Mouse (Mus musculus) kidney, embryonic 15.5 days (tissue): ENCODE data around the gene Clspn. TPM values are rescaled to one million over a fixed set of nuclear protein-coding genes. Genes with fewer than 3 reads are reported as not detected.
"Not testable (repeated sequence)": the region's sequence is repeated elsewhere in the genome, so short reads cannot be mapped to it uniquely, and the experiment has no call there.

ENCODE experiments used
- ATAC-seq: fragments of 200-750 bp; cut with Nextera tagmentation; replicated peaks from 2 replicates; pipeline ENCODE4 v1.8.0; 2017; ENCODE audit warnings: moderate TSS enrichment; ENCODE audit not compliant: low FRiP score
- H3K27ac ChIP-seq: fragments of 300-500 bp; sonication (generic); 2 replicates; pipeline ENCODE4 v1.5.1; 2015; ENCODE audit warnings: mild to moderate bottlenecking, inconsistent platforms
- H3K27me3 ChIP-seq: fragments of 300-500 bp; sonication (generic); 2 replicates; pipeline ENCODE4 v1.6.1; 2015; ENCODE audit warnings: inconsistent platforms
- H3K36me3 ChIP-seq: fragments of 300-500 bp; sonication (generic); 2 replicates; pipeline ENCODE4 v1.6.1; 2015; ENCODE audit warnings: inconsistent platforms
- H3K4me1 ChIP-seq: fragments of 300-500 bp; sonication (generic); 2 replicates; pipeline ENCODE4 v1.6.1; 2015; ENCODE audit warnings: inconsistent platforms
- H3K4me2 ChIP-seq: fragments of 300-500 bp; sonication (generic); 2 replicates; pipeline ENCODE4 v1.6.1; 2015; ENCODE audit warnings: moderate library complexity, mild to moderate bottlenecking, inconsistent platforms
- H3K4me3 ChIP-seq: fragments of 300-500 bp; sonication (generic); replicated peaks from 2 replicates; pipeline ENCODE4 v1.5.1; 2015; ENCODE audit warnings: mild to moderate bottlenecking, inconsistent platforms
- H3K9ac ChIP-seq: fragments of 300-500 bp; sonication (generic); 2 replicates; pipeline ENCODE4 v1.6.1; 2015; ENCODE audit warnings: mild to moderate bottlenecking, inconsistent platforms
- H3K9me3 ChIP-seq: fragments of 300-500 bp; sonication (generic); replicated peaks from 2 replicates; pipeline ENCODE4 v1.6.1; 2016; ENCODE audit warnings: inconsistent platforms
- WGBS: fragments of 180-500 bp; shearing (Covaris S2); methylation state at CpG from one replicate; pipeline ENCODE4 v1.1.7; 2015; ENCODE audit warnings: mixed read lengths; 5-methylcytosine and 5-hydroxymethylcytosine counted together
- polyA plus RNA-seq: library from polyadenylated mRNA; unstranded; fragments of >200 nt; fragmentation: Nextera tagmentation; extraction: Ambion mirVana; gene quantifications from 2 replicates; pipeline ENCODE4 v1.2.1, GENCODE M21; 2015

The Clspn gene
- polyA plus RNA-seq, 1 experiment from 2014 or later: 39.2 TPM

GRCm38 (mm10) chr4:126535631-126536030, 21.1 kb upstream of the Clspn start:
- H3K36me3 ChIP-seq, H3K4me2 ChIP-seq, H3K9me3 ChIP-seq, H3K9ac ChIP-seq, H3K27me3 ChIP-seq, H3K27ac ChIP-seq, ATAC-seq, H3K4me3 ChIP-seq: not testable (repeated sequence)
- WGBS: 93% methylated on average over 7 of the region's 7 CpGs
- H3K4me1 ChIP-seq: peaks cover 11% of the 10 kb centered on the region

- H3K27me3 ChIP-seq: peaks cover 3% of the 10 kb centered on the region; the same call in 1 of the 2 replicates
- no peak overlapping the region for H3K4me3 ChIP-seq
- no peaks in the 10 kb centered on the region for H3K36me3 ChIP-seq
- no peak overlapping the region for H3K4me2 ChIP-seq
- 65% methylated on average over 5 of the region's 5 CpGs for WGBS
- ATAC-seq: no peak
- H3K9ac ChIP-seq: no peak overlapping the region
- peaks cover 11% of the 10 kb centered on the region for H3K4me1 ChIP-seq
- no peak overlapping the region for H3K27ac ChIP-seq
- H3K9me3 ChIP-seq: no peaks in the 10 kb centered on the region
Measured at GRCm38 (mm10) chr4:126536865-126537264, 19.9 kb upstream of the Clspn start.

- Histone ChIP-seq H3K9ac (no peak overlapping the region), H3K4me1 (no peaks in the 10 kb centered on the region), H3K4me2 (no peak overlapping the region), H3K27ac (no peak overlapping the region), H3K27me3 (no peaks in the 10 kb centered on the region), H3K4me3 (no peak overlapping the region), H3K9me3 (no peaks in the 10 kb centered on the region), H3K36me3 (no peaks in the 10 kb centered on the region)
- no peak for ATAC-seq
- WGBS: 84% methylated on average over 3 of the region's 3 CpGs
Measured at GRCm38 (mm10) chr4:126540487-126541071, 16.2 kb upstream of the Clspn start.

GRCm38 (mm10) chr4:126542838-126543237, 13.9 kb upstream of the Clspn start:
- ATAC-seq: no peak
- 60% methylated on average over 7 of the region's 7 CpGs for WGBS
- Histone ChIP-seq H3K36me3 (no peaks in the 10 kb centered on the region), H3K27ac (no peak overlapping the region), H3K4me3 (no peak overlapping the region), H3K4me2 (no peak overlapping the region), H3K27me3 (no peaks in the 10 kb centered on the region), H3K9ac (no peak overlapping the region), H3K9me3 (no peaks in the 10 kb centered on the region), H3K4me1 (no peaks in the 10 kb centered on the region)

GRCm38 (mm10) chr4:126545016-126545415, 11.7 kb upstream of the Clspn start:
- Histone ChIP-seq H3K9me3 (no peaks in the 10 kb centered on the region), H3K4me1 (no peaks in the 10 kb centered on the region), H3K4me3 (no peak overlapping the region), H3K36me3 (no peaks in the 10 kb centered on the region), H3K9ac (no peak overlapping the region), H3K27ac (no peak overlapping the region), H3K27me3 (no peaks in the 10 kb centered on the region), H3K4me2 (no peak overlapping the region)
- no peak for ATAC-seq
- WGBS: 78% methylated on average over 1 of the region's 1 CpGs

GRCm38 (mm10) chr4:126545703-126546102, 11.0 kb upstream of the Clspn start:
- Histone ChIP-seq H3K27ac (no peak overlapping the region), H3K4me2 (no peak overlapping the region), H3K9ac (no peak overlapping the region), H3K9me3 (no peaks in the 10 kb centered on the region), H3K27me3 (no peaks in the 10 kb centered on the region), H3K4me3 (no peak overlapping the region), H3K36me3 (no peaks in the 10 kb centered on the region), H3K4me1 (no peaks in the 10 kb centered on the region)
- 79% methylated on average over 5 of the region's 7 CpGs for WGBS
- ATAC-seq: no peak

- 0 out of 2 replicates have a peak, but pooled peaks cover 3% of the 10 kb centered on the region for H3K27me3 ChIP-seq
- no peak overlapping the region for H3K27ac ChIP-seq
- H3K36me3 ChIP-seq: no peaks in the 10 kb centered on the region
- H3K9me3 ChIP-seq: no peaks in the 10 kb centered on the region
- no peak overlapping the region for H3K9ac ChIP-seq
- ATAC-seq: no peak
- H3K4me2 ChIP-seq: no peak overlapping the region
- WGBS: 84% methylated on average over 2 of the region's 2 CpGs
- H3K4me3 ChIP-seq: no peak overlapping the region
- H3K4me1 ChIP-seq: no peaks in the 10 kb centered on the region
Measured at GRCm38 (mm10) chr4:126546183-126546582, 10.6 kb upstream of the Clspn start.

GRCm38 (mm10) chr4:126552136-126552535, 4.6 kb upstream of the Clspn start:
- Histone ChIP-seq H3K36me3 (no peaks in the 10 kb centered on the region), H3K9me3 (no peaks in the 10 kb centered on the region), H3K27ac (no peak overlapping the region), H3K4me2 (no peak overlapping the region), H3K4me1 (peaks cover 5% of the 10 kb centered on the region), H3K27me3 (0 out of 2 replicates have a peak, but pooled peaks cover 4% of the 10 kb centered on the region), H3K4me3 (no peak overlapping the region), H3K9ac (no peak overlapping the region)
- WGBS: 76% methylated on average over 7 of the region's 7 CpGs
- ATAC-seq: no peak

GRCm38 (mm10) chr4:126553105-126553504, 3.6 kb upstream of the Clspn start:
- no peaks in the 10 kb centered on the region for H3K9me3 ChIP-seq
- no peak overlapping the region for H3K4me3 ChIP-seq
- 0 out of 2 replicates have a peak, but pooled peaks cover 4% of the 10 kb centered on the region for H3K27me3 ChIP-seq
- H3K9ac ChIP-seq: no peak overlapping the region
- 67% methylated on average over 8 of the region's 8 CpGs for WGBS
- no peaks in the 10 kb centered on the region for H3K36me3 ChIP-seq
- H3K4me2 ChIP-seq: 0 out of 2 replicates have a peak overlapping the region, but pooled peaks have one; percentile 12
- ATAC-seq: no peak
- H3K4me1 ChIP-seq: peaks cover 13% of the 10 kb centered on the region
- H3K27ac ChIP-seq: no peak overlapping the region

GRCm38 (mm10) chr4:126553685-126554084, 3.0 kb upstream of the Clspn start:
- no peaks in the 10 kb centered on the region for H3K9me3 ChIP-seq
- peaks cover 19% of the 10 kb centered on the region for H3K4me1 ChIP-seq
- 0 out of 2 replicates have a peak, but pooled peaks cover under 1% of the 10 kb centered on the region for H3K36me3 ChIP-seq
- no peak overlapping the region for H3K27ac ChIP-seq
- H3K4me3 ChIP-seq: no peak overlapping the region
- no peak overlapping the region for H3K4me2 ChIP-seq
- H3K27me3 ChIP-seq: 0 out of 2 replicates have a peak, but pooled peaks cover 4% of the 10 kb centered on the region
- ATAC-seq: no peak
- WGBS: 90% methylated on average over 1 of the region's 1 CpGs
- H3K9ac ChIP-seq: no peak overlapping the region

GRCm38 (mm10) chr4:126554462-126554861, 2.3 kb upstream of the Clspn start:
- Histone ChIP-seq H3K4me1 (peaks cover 19% of the 10 kb centered on the region), H3K36me3 (peaks cover 5% of the 10 kb centered on the region; the same call in 1 of the 2 replicates), H3K4me3 (no peak overlapping the region), H3K27ac (no peak overlapping the region), H3K4me2 (no peak overlapping the region), H3K27me3 (0 out of 2 replicates have a peak, but pooled peaks cover 4% of the 10 kb centered on the region), H3K9ac (no peak overlapping the region), H3K9me3 (no peaks in the 10 kb centered on the region)
- no peak for ATAC-seq
- WGBS: 34% methylated on average over 3 of the region's 3 CpGs

- Histone ChIP-seq H3K27ac (no peak overlapping the region), H3K36me3 (peaks cover 80% of the 10 kb centered on the region), H3K9me3 (no peaks in the 10 kb centered on the region), H3K4me2 (no peak overlapping the region), H3K9ac (no peak overlapping the region), H3K27me3 (no peaks in the 10 kb centered on the region), H3K4me1 (no peaks in the 10 kb centered on the region), H3K4me3 (no peak overlapping the region)
- 91% methylated on average over 6 of the region's 6 CpGs for WGBS
- no peak for ATAC-seq
Measured at GRCm38 (mm10) chr4:126563798-126564197, 7.1 kb downstream of the Clspn start.

GRCm38 (mm10) chr4:126567243-126567642, 10.5 kb downstream of the Clspn start:
- Histone ChIP-seq H3K9me3 (no peaks in the 10 kb centered on the region), H3K36me3 (peaks cover 90% of the 10 kb centered on the region), H3K4me3 (no peak overlapping the region), H3K27ac (no peak overlapping the region), H3K4me2 (no peak overlapping the region), H3K4me1 (no peaks in the 10 kb centered on the region), H3K9ac (no peak overlapping the region), H3K27me3 (no peaks in the 10 kb centered on the region)
- ATAC-seq: no peak
- WGBS: 90% methylated on average over 4 of the region's 4 CpGs
